Comparison of ENCODE assay signal across 18 mouse cellular contexts in genomic region chr9:73725717-73726662, GRCm38 (mm10).
DNase-seq lines count a peak whose midpoint lies in the region; ATAC-seq and TF ChIP-seq lines count a peak whose summit lies in the region.
"Had no signal": no experiment of that assay in that cellular context is flagged by ENCODE, and none has a peak within 500 bp of the region (broad histone marks: within the 10 kb centered on the region; RNA-seq: fewer than 3 reads in every experiment).

No protein-coding gene starts in this region.

- H3K4me1 ChIP-seq in limb, embryonic 13.5 days, result no peaks in the 10 kb centered on the region
- no peaks in the 10 kb centered on the region for H3K4me1 ChIP-seq in limb, embryonic 10.5 days
- no peaks in the 10 kb centered on the region for H3K4me1 ChIP-seq in forebrain, postnatal 0 days (ENCODE audit: insufficient read depth)
- H3K4me1 ChIP-seq in midbrain, postnatal 0 days (ENCODE audit: insufficient read depth, low read length), result no peaks in the 10 kb centered on the region
- H3K4me1 ChIP-seq: heart, embryonic 13.5 days; liver, embryonic 12.5 days had no signal

- H3K9me3 ChIP-seq in limb, embryonic 13.5 days, result no peaks in the 10 kb centered on the region
- no peaks in the 10 kb centered on the region for H3K9me3 ChIP-seq in limb, embryonic 10.5 days (replicated peaks)
- H3K9me3 ChIP-seq in forebrain, postnatal 0 days (ENCODE audit: low read length), result no peaks in the 10 kb centered on the region
- H3K9me3 ChIP-seq in midbrain, postnatal 0 days (ENCODE audit: low read length), result no peaks in the 10 kb centered on the region
- H3K9me3 ChIP-seq: heart, embryonic 13.5 days; liver, embryonic 12.5 days had no signal

- peak; percentile 20 to 42 for DNase-seq in cerebellum, postnatal 14 days
- no peak for DNase-seq in cerebellum, adult 8-10 months
- no peak for DNase-seq in limb, embryonic 10.5 days (ENCODE audit: low spot score)
- peak; percentile 45 for DNase-seq in forebrain, postnatal 0 days
- peak; percentile 28 for DNase-seq in midbrain, postnatal 0 days (ENCODE audit: low spot score)
- no peak for DNase-seq in spleen, adult 12 weeks (ENCODE audit: low spot score)
- DNase-seq in kidney, adult 8-10 months, result no peak
- DNase-seq: cerebellum, adult 11-12 months; heart, postnatal 4 days; kidney, adult 18-20 months; kidney, postnatal 25 days; right cerebral cortex, adult 18-20 months had no signal

- H3K4me3 ChIP-seq in limb, embryonic 13.5 days, result no peak overlapping the region
- H3K4me3 ChIP-seq in limb, embryonic 10.5 days, result no peak overlapping the region
- no peak overlapping the region for H3K4me3 ChIP-seq in forebrain, postnatal 0 days (ENCODE audit: low read depth, low read length)
- H3K4me3 ChIP-seq in midbrain, postnatal 0 days (ENCODE audit: low read depth, low read length), result no peak overlapping the region
- H3K4me3 ChIP-seq: erythroblast, embryonic 14.5 days; heart, embryonic 13.5 days; liver, embryonic 12.5 days had no signal

- 0 out of 2 replicates have a peak, but pooled peaks have one; percentile 28 for ATAC-seq in limb, embryonic 13.5 days (ENCODE audit: low FRiP score, low read depth)
- ATAC-seq in forebrain, postnatal 0 days, result peak; percentile 62
- ATAC-seq in midbrain, postnatal 0 days (ENCODE audit: low FRiP score), result no peak
- ATAC-seq: liver, embryonic 12.5 days; lung, postnatal 0 days had no signal

- 0 out of 2 replicates have a peak, but pooled peaks have one; percentile 3 for TF ChIP-seq CTCF in forebrain, postnatal 0 days (IDR thresholded peaks at IDR 0.05; ENCODE audit: low read depth)
- no peak for TF ChIP-seq CTCF in midbrain, postnatal 0 days (IDR thresholded peaks at IDR 0.05)

- WGBS in limb, embryonic 13.5 days, result 63% methylated on average over 6 of the region's 6 CpGs
- 79% methylated on average over 6 of the region's 6 CpGs for WGBS in limb, embryonic 10.5 days
- 34% methylated on average over 6 of the region's 6 CpGs for WGBS in forebrain, postnatal 0 days
- WGBS in midbrain, postnatal 0 days, result 47% methylated on average over 6 of the region's 6 CpGs

- H3K36me3 ChIP-seq in limb, embryonic 13.5 days, result no peaks in the 10 kb centered on the region
- H3K36me3 ChIP-seq in limb, embryonic 10.5 days, result no peaks in the 10 kb centered on the region
- H3K36me3 ChIP-seq in forebrain, postnatal 0 days (ENCODE audit: insufficient read depth), result no peaks in the 10 kb centered on the region
- H3K36me3 ChIP-seq in midbrain, postnatal 0 days (ENCODE audit: insufficient read depth, low read length), result no peaks in the 10 kb centered on the region
- H3K36me3 ChIP-seq: heart, embryonic 13.5 days; liver, embryonic 12.5 days had no signal

- no peak overlapping the region for H3K27ac ChIP-seq in limb, embryonic 13.5 days
- H3K27ac ChIP-seq in limb, embryonic 10.5 days, result no peak overlapping the region
- H3K27ac ChIP-seq in forebrain, postnatal 0 days (ENCODE audit: low read depth, low read length), result no peak overlapping the region
- no peak overlapping the region for H3K27ac ChIP-seq in midbrain, postnatal 0 days (ENCODE audit: low read depth, low read length)
- H3K27ac ChIP-seq: heart, embryonic 13.5 days; liver, embryonic 12.5 days had no signal

- no peaks in the 10 kb centered on the region for H3K27me3 ChIP-seq in limb, embryonic 13.5 days
- no peaks in the 10 kb centered on the region for H3K27me3 ChIP-seq in limb, embryonic 10.5 days (ENCODE audit: low read depth, poor library complexity, severe bottlenecking)
- H3K27me3 ChIP-seq in forebrain, postnatal 0 days (ENCODE audit: insufficient read depth, low read length), result no peaks in the 10 kb centered on the region
- H3K27me3 ChIP-seq in midbrain, postnatal 0 days (ENCODE audit: insufficient read depth, low read length), result no peaks in the 10 kb centered on the region
- H3K27me3 ChIP-seq: CH12.LX; heart, embryonic 13.5 days; liver, embryonic 12.5 days had no signal

- no peak overlapping the region for H3K4me2 ChIP-seq in limb, embryonic 13.5 days (replicated peaks)
- no peak overlapping the region for H3K4me2 ChIP-seq in forebrain, postnatal 0 days (ENCODE audit: low read depth)
- H3K4me2 ChIP-seq in midbrain, postnatal 0 days (ENCODE audit: low read depth, low read length, poor library complexity, severe bottlenecking), result no peak overlapping the region
- H3K4me2 ChIP-seq: heart, embryonic 13.5 days; liver, embryonic 12.5 days had no signal

- H3K9ac ChIP-seq in limb, embryonic 13.5 days, result no peak overlapping the region
- no peak overlapping the region for H3K9ac ChIP-seq in forebrain, postnatal 0 days
- no peak overlapping the region for H3K9ac ChIP-seq in midbrain, postnatal 0 days (replicated peaks; ENCODE audit: low read length, poor library complexity, severe bottlenecking)
- H3K9ac ChIP-seq: heart, embryonic 13.5 days; liver, embryonic 12.5 days had no signal

Comparison
In these comparisons a context has a peak if more than half of its experiments do, and no peak if none do; other contexts are left out.
1. DNase-seq: peak in cerebellum, postnatal 14 days (2 of 2), forebrain, postnatal 0 days (single experiment) and midbrain, postnatal 0 days (single experiment); none in cerebellum, adult 8-10 months (single experiment), limb, embryonic 10.5 days (single experiment), spleen, adult 12 weeks (single experiment) and kidney, adult 8-10 months (0 of 2).